Mouse (Mus musculus): ENCODE measurements at regions not wholly inside any gene's neighbourhood (a gene's known extent, or its start where the extent isn't known, plus 50 kb on each side); places are given as distances from the start of the nearest gene placed in this dataset.

DNA sequence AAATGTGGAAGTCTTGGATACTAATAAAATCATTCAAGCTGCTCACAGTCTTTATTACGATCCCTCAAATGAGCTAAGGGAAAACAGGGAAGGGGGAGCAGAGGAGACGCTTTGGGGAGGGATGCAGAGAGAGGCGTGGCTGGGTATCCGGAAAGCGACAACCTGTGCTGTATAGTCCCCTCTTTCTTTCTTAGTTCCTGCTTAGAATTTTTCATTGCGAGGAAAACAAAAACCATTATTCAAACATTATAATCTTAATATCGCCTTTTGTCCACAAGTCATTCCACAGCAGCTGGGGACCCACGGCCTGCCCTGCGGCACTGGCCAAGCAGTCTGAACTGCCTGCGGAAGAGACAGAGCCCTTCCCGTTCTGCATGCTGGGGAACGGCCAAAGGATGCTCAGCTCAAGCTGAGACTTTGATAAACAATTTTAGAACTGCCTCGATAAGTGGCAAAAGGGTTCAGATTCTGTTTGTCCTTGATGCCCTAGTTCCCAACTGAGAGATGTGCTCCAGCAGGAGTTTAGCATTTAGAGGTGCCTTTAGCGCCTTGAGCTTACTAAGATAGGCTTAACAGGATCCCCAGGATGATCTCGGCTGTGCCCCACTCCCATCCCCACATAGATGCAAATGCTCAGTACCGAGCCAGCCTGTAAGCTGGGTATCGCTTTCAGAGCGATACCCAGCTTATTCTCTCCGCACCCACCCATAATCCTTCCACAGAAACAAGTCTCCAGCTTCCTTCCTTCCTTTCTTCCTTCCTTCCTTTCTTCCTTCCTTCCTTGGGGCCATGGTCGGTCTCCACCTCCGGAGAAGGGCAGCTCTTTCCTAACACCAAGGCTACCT lies 248.7 kb upstream of the Nfe2l3 start:
- TF ChIP-seq EP300 (IDR thresholded peaks at IDR 0.05) (no peak), CTCF (IDR thresholded peaks at IDR 0.05) (no peak)

Data from lung, postnatal 0 days (tissue).